Mouse (Mus musculus) liver, embryonic 11.5 days (tissue): ENCODE measurements at regions not wholly inside any gene's neighbourhood (a gene's known extent, or its start where the extent isn't known, plus 50 kb on each side); places are given as distances from the start of the nearest gene placed in this dataset.
"Not testable (repeated sequence)": the region's sequence is repeated elsewhere in the genome, so short reads cannot be mapped to it uniquely, and the experiment has no call there.

Experiments
- ATAC-seq: fragments of 200-750 bp; cut with Nextera tagmentation; replicated peaks from 2 replicates; pipeline ENCODE4 v1.8.0; 2017; ENCODE audit warnings: moderate number of reproducible peaks, mild to moderate bottlenecking, moderate TSS enrichment, moderate library complexity; ENCODE audit not compliant: low FRiP score
- DNase-seq: peaks from one replicate; pipeline ENCODE4 v3.0.0-alpha.2; 2017; ENCODE audit warnings: low spot score
- H3K27ac ChIP-seq: fragments of 300-500 bp; sonication (generic); 2 replicates; pipeline ENCODE4 v1.5.1; 2014; ENCODE audit warnings: mild to moderate bottlenecking, low read depth, low read length, control low read depth
- H3K27me3 ChIP-seq: fragments of 300-500 bp; sonication (generic); replicated peaks from 2 replicates; pipeline ENCODE4 v1.6.1; 2014; ENCODE audit warnings: low read length, mixed read lengths; ENCODE audit not compliant: control insufficient read depth, insufficient read depth
- H3K36me3 ChIP-seq: fragments of 300-500 bp; sonication (generic); 2 replicates; pipeline ENCODE4 v1.6.1; 2014; ENCODE audit warnings: mild to moderate bottlenecking, low read length, moderate library complexity, mixed read lengths; ENCODE audit not compliant: control insufficient read depth, insufficient read depth
- H3K4me1 ChIP-seq: fragments of 300-500 bp; sonication (generic); replicated peaks from 2 replicates; pipeline ENCODE4 v1.6.1; 2014; ENCODE audit warnings: low read length, mixed read lengths; ENCODE audit not compliant: control insufficient read depth, insufficient read depth
- H3K4me2 ChIP-seq: fragments of 300-500 bp; sonication (generic); 2 replicates; pipeline ENCODE4 v1.6.1; 2014; ENCODE audit warnings: mild to moderate bottlenecking, control low read depth, moderate library complexity
- H3K4me3 ChIP-seq: fragments of 300-500 bp; sonication (generic); 2 replicates; pipeline ENCODE4 v1.5.1; 2014; ENCODE audit warnings: low read depth, low read length, control low read depth
- H3K9ac ChIP-seq: fragments of 300-500 bp; sonication (generic); 2 replicates; pipeline ENCODE4 v1.6.1; 2014; ENCODE audit warnings: low read depth, low read length, control low read depth
- H3K9me3 ChIP-seq: fragments of 300-500 bp; sonication (generic); 2 replicates; pipeline ENCODE4 v1.6.1; 2016; ENCODE audit warnings: low read length, inconsistent platforms, mixed read lengths; ENCODE audit not compliant: control insufficient read depth
- WGBS: fragments of 180-500 bp; shearing (Covaris S2); extraction: QIAGEN DNeasy Blood & Tissue Kit; methylation state at CpG from one replicate; pipeline ENCODE4 v1.1.7; 2014; 5-methylcytosine and 5-hydroxymethylcytosine counted together

GRCm38 (mm10) chr13:78871976-78872375 is 672.4 kb upstream of the Nr2f1 start:
- Histone ChIP-seq H3K9ac (no peak overlapping the region), H3K4me2 (no peak overlapping the region), H3K36me3 (no peaks in the 10 kb centered on the region), H3K9me3 (no peaks in the 10 kb centered on the region), H3K4me3 (no peak overlapping the region), H3K27ac (no peak overlapping the region), H3K27me3 (no peaks in the 10 kb centered on the region), H3K4me1 (no peaks in the 10 kb centered on the region)
- ATAC-seq: no peak
- 47% methylated on average over 6 of the region's 6 CpGs for WGBS
- DNase-seq: no peak

DNA sequence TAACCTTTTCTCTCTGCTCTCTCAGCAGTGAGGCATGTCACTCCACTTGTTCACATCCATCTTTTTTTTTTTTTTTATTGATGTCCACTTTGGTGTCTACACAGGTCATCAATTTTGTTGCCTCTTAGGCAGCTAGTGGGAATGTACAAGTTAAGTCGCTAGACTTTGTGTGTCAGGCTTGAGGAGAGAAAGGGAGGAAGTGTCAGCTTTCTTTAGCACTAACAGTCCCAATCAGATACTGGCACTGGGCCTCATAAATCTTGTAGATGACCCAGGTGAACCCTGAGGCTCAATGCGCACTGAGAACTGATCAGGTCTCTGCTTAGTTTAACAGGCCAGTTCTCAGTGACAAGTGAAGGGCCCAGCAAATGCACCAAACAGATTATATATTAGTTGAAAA is 671.7 kb upstream of the Nr2f1 start:
- Histone ChIP-seq H3K27me3 (no peaks in the 10 kb centered on the region), H3K4me1 (no peaks in the 10 kb centered on the region), H3K4me3 (no peak overlapping the region), H3K9ac (no peak overlapping the region), H3K9me3 (no peaks in the 10 kb centered on the region), H3K36me3 (no peaks in the 10 kb centered on the region), H3K4me2 (no peak overlapping the region), H3K27ac (no peak overlapping the region)
- ATAC-seq: no peak
- WGBS: 37% methylated on average over 2 of the region's 2 CpGs
- no peak for DNase-seq

- H3K36me3 ChIP-seq, H3K4me2 ChIP-seq, H3K27ac ChIP-seq, DNase-seq, H3K9ac ChIP-seq, H3K4me1 ChIP-seq, H3K27me3 ChIP-seq, ATAC-seq, H3K4me3 ChIP-seq, H3K9me3 ChIP-seq: not testable (repeated sequence)
- 79% methylated on average over 4 of the region's 4 CpGs for WGBS
These were observed 624.8 kb upstream of the Nr2f1 start for GRCm38 (mm10) chr13:78824357-78824756.

- Histone ChIP-seq H3K4me3 (no peak overlapping the region), H3K4me2 (no peak overlapping the region), H3K36me3 (no peaks in the 10 kb centered on the region), H3K9me3 (no peaks in the 10 kb centered on the region), H3K9ac (no peak overlapping the region), H3K27ac (no peak overlapping the region), H3K27me3 (no peaks in the 10 kb centered on the region), H3K4me1 (no peaks in the 10 kb centered on the region)
- peak; percentile 34; the same call in 1 of the 2 replicates for ATAC-seq
- DNase-seq: no peak
- WGBS: 38% methylated on average over 2 of the region's 2 CpGs
These were observed 610.1 kb upstream of the Nr2f1 start for GRCm38 (mm10) chr13:78809656-78810055.

DNA sequence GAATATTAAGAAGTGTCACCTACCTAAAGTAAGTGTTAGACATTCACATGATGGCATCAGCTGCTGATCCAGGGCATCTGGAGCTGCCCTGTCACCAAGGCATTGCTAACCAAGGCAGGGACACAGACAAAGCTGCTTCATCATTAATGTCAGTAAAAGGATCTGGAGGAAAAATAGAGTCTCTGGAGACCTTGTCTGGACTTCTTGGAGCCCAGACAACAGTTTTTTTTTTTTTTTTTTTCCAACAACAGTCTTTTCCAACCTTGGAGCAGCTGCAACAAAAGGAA is 603.2 kb upstream of the Nr2f1 start:
- Histone ChIP-seq H3K9ac (no peak overlapping the region), H3K4me1 (no peaks in the 10 kb centered on the region), H3K36me3 (no peaks in the 10 kb centered on the region), H3K4me2 (no peak overlapping the region), H3K4me3 (no peak overlapping the region), H3K27ac (no peak overlapping the region), H3K9me3 (no peaks in the 10 kb centered on the region), H3K27me3 (no peaks in the 10 kb centered on the region)
- no peak for DNase-seq
- no peak for ATAC-seq

GRCm38 (mm10) chr13:78802011-78802837 is 602.7 kb upstream of the Nr2f1 start:
- Histone ChIP-seq H3K4me1 (no peaks in the 10 kb centered on the region), H3K27ac (no peak overlapping the region), H3K9me3 (no peaks in the 10 kb centered on the region), H3K27me3 (no peaks in the 10 kb centered on the region), H3K4me3 (no peak overlapping the region), H3K4me2 (no peak overlapping the region), H3K36me3 (no peaks in the 10 kb centered on the region), H3K9ac (no peak overlapping the region)
- ATAC-seq: no peak
- WGBS: 62% methylated on average over 7 of the region's 7 CpGs
- DNase-seq: no peak

GRCm38 (mm10) chr13:78799641-78800040 is 600.1 kb upstream of the Nr2f1 start:
- Histone ChIP-seq H3K9me3 (no peaks in the 10 kb centered on the region), H3K4me1 (no peaks in the 10 kb centered on the region), H3K4me3 (no peak overlapping the region), H3K36me3 (no peaks in the 10 kb centered on the region), H3K9ac (no peak overlapping the region), H3K27ac (no peak overlapping the region), H3K27me3 (no peaks in the 10 kb centered on the region), H3K4me2 (no peak overlapping the region)
- no peak for DNase-seq
- no peak for ATAC-seq
- WGBS: 78% methylated on average over 3 of the region's 3 CpGs

DNA sequence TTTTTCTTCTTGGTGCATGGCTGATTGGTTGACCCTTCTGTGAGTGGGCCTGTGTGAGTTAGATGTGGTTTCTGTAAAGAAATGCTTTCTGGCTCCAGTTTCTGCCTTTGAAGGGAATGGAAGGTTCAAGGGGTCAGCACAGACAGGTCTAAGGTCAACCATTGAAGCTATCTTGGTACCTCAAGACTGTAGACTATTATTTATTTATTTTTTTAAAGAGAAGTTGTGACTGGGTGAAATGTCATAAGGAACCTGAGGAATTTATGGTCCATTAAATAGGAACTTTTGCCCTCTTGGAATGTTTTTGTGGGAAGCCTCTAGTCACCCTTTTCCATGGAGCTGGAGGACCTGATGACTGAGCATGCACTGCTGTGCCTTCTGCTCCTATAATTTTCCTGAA is 595.7 kb upstream of the Nr2f1 start:
- no peak overlapping the region for H3K9ac ChIP-seq
- no peak overlapping the region for H3K4me3 ChIP-seq
- ATAC-seq (no peak), DNase-seq (no peak)
- no peaks in the 10 kb centered on the region for H3K27me3 ChIP-seq
- H3K4me1 ChIP-seq: no peaks in the 10 kb centered on the region
- no peaks in the 10 kb centered on the region for H3K9me3 ChIP-seq
- no peak overlapping the region for H3K4me2 ChIP-seq
- no peaks in the 10 kb centered on the region for H3K36me3 ChIP-seq
- no peak overlapping the region for H3K27ac ChIP-seq

- Histone ChIP-seq H3K36me3 (no peaks in the 10 kb centered on the region), H3K4me2 (no peak overlapping the region), H3K4me1 (no peaks in the 10 kb centered on the region), H3K27ac (no peak overlapping the region), H3K9ac (no peak overlapping the region), H3K4me3 (no peak overlapping the region), H3K9me3 (no peaks in the 10 kb centered on the region), H3K27me3 (no peaks in the 10 kb centered on the region)
- DNase-seq (no peak), ATAC-seq (no peak)
- WGBS: 39% methylated on average over 2 of the region's 2 CpGs
These were observed 584.7 kb upstream of the Nr2f1 start for GRCm38 (mm10) chr13:78784285-78784684.
